Mouse (Mus musculus) small intestine, adult 2 months (tissue): ENCODE measurements at regions not wholly inside any gene's neighbourhood (a gene's known extent, or its start where the extent isn't known, plus 50 kb on each side); places are given as distances from the start of the nearest gene placed in this dataset.

Source experiments
- H3K27ac ChIP-seq: fragments of 200-500 bp; 2 replicates; pipeline ENCODE4 v1.5.1; 2012; ENCODE audit warnings: low read depth, low read length, control low read depth, inconsistent platforms; ENCODE audit not compliant: insufficient read depth
- H3K27me3 ChIP-seq: fragments of 200-500 bp; 2 replicates; pipeline ENCODE4 v1.6.1; 2012; ENCODE audit warnings: mild to moderate bottlenecking, moderate library complexity, low read length, inconsistent platforms; ENCODE audit not compliant: control insufficient read depth, insufficient read depth
- H3K36me3 ChIP-seq: fragments of 200-500 bp; 2 replicates; pipeline ENCODE4 v1.6.1; 2012; ENCODE audit warnings: mild to moderate bottlenecking, low read length, control low read depth, inconsistent platforms; ENCODE audit not compliant: control insufficient read depth, insufficient read depth
- H3K4me1 ChIP-seq: fragments of 200-500 bp; 2 replicates; pipeline ENCODE4 v1.6.1; 2012; ENCODE audit warnings: low read length, inconsistent platforms, mixed read lengths; ENCODE audit not compliant: control insufficient read depth, insufficient read depth, insufficient read length
- H3K4me3 ChIP-seq: fragments of 200-500 bp; 2 replicates; pipeline ENCODE4 v1.5.1; 2012; ENCODE audit warnings: low read depth, mild to moderate bottlenecking, control low read depth, inconsistent platforms, low read length, moderate library complexity
- CTCF ChIP-seq: fragments of 200-500 bp; IDR thresholded peaks from 2 replicates; pipeline ENCODE4 v1.5.1; 2012; ENCODE audit warnings: low read depth, mild to moderate bottlenecking, control low read depth, inconsistent platforms, low read length, moderate library complexity, mixed read lengths; ENCODE audit not compliant: insufficient replicate concordance, insufficient read length; ENCODE audit errors: extremely low read depth
- POLR2A ChIP-seq: fragments of 200-500 bp; IDR thresholded peaks from 2 replicates; pipeline ENCODE4 v1.6.1; 2012; ENCODE audit warnings: low read depth, mild to moderate bottlenecking, control low read depth, inconsistent platforms, low read length, moderate library complexity
- WGBS: fragments of 180-500 bp; shearing (Covaris S2); methylation state at CpG from one replicate; pipeline ENCODE4 v1.1.7; 2018; 5-methylcytosine and 5-hydroxymethylcytosine counted together

GRCm38 (mm10) chr6:101501716-101502115 is 124.0 kb upstream of the Pdzrn3 start:
- Histone ChIP-seq H3K4me1 (no peaks in the 10 kb centered on the region), H3K4me3 (no peak overlapping the region), H3K36me3 (no peaks in the 10 kb centered on the region), H3K27ac (no peak overlapping the region), H3K27me3 (no peaks in the 10 kb centered on the region)
- TF ChIP-seq CTCF: no peak
- TF ChIP-seq POLR2A: no peak
- WGBS: 76% methylated on average over 4 of the region's 4 CpGs

DNA sequence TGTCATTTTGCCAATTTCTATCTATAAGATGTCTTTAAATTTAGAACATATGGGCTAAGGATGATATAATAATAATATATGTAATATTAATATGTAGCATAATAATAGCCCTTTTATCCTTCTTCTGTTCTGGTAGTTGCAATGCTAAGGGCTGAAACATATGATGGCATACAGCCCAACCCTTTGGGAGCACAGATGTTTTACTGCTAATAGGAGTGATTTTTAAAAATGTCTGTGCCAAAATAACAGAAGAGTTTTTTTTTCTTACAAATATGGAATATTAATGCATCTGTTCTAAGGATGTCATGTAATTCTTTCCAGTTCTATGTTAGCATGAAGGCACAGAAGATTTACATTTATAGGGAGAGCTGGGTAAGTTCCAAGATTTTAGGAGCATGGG is 122.5 kb upstream of the Pdzrn3 start:
- no peak overlapping the region for H3K4me3 ChIP-seq
- H3K36me3 ChIP-seq: no peaks in the 10 kb centered on the region
- H3K27ac ChIP-seq: no peak overlapping the region
- H3K27me3 ChIP-seq: no peaks in the 10 kb centered on the region
- TF ChIP-seq CTCF (no peak), POLR2A (no peak)
- H3K4me1 ChIP-seq: no peaks in the 10 kb centered on the region

DNA sequence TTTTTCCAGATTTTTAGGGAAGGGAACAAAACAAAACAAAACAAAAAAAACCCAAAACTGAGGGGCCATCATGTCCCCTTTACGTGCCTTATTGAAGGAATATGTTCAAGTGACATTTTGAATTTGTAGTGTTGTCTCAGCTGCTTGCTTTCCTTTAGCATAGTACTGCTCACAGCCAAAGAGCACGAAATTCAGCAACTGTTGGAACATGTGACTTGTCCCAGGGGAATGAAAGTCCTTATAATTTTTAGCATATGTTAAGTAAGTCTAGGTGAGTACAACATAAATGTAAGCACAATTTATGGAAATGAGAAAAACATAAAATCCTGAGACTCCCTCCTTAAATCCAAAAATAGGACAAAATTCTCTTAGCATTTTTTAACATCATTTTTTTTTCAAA is 110.8 kb upstream of the Pdzrn3 start:
- H3K4me3 ChIP-seq: no peak overlapping the region
- WGBS: 55% methylated on average over 2 of the region's 2 CpGs

DNA sequence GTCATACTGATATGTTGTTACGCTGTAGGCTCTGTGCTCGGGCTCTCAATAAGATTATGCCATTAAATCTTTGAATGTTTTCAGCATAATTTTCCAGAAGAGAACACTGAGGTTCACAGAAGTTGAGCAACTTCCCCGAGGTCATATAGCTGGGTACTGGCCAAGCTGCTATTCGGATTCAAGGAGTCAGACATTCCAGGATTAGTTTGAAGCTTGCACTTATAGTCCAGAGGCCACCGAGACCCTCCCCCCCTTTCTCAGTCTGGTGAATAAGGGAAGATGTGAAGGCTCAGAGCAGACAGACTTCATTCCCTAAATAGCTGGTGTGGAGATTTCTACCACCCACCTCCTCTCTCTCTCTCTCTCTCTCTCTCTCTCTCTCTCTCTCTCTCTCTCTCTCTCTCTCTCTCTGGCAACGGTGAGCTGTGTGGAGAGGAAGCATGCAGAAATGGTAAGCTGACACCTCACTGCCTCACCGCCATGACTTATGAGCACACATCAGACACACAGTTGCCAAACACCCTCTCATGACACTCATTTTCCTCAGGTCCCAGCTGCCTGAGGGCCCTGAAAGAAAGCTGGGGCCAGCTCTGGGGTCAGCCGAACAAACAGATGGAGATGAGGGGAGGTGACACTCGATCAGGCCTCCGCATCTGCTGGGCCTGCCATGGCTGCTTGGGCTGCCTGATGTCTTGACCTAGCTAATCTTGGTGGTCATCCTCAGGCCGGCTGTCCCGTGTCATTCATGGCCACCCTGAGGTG is 107.0 kb upstream of the Pdzrn3 start:
- Histone ChIP-seq H3K4me3 (no peak overlapping the region), H3K4me1 (no peaks in the 10 kb centered on the region), H3K27me3 (no peaks in the 10 kb centered on the region), H3K27ac (no peak overlapping the region), H3K36me3 (no peaks in the 10 kb centered on the region)
- 76% methylated on average over 12 of the region's 12 CpGs for WGBS
- TF ChIP-seq CTCF (no peak), POLR2A (no peak)

More for the DNA sequence above, 110.8 kb upstream of the Pdzrn3 start:
- Histone ChIP-seq H3K4me1 (no peaks in the 10 kb centered on the region), H3K36me3 (no peaks in the 10 kb centered on the region), H3K27ac (no peak overlapping the region), H3K27me3 (no peaks in the 10 kb centered on the region)
- TF ChIP-seq POLR2A (no peak), CTCF (no peak)

DNA sequence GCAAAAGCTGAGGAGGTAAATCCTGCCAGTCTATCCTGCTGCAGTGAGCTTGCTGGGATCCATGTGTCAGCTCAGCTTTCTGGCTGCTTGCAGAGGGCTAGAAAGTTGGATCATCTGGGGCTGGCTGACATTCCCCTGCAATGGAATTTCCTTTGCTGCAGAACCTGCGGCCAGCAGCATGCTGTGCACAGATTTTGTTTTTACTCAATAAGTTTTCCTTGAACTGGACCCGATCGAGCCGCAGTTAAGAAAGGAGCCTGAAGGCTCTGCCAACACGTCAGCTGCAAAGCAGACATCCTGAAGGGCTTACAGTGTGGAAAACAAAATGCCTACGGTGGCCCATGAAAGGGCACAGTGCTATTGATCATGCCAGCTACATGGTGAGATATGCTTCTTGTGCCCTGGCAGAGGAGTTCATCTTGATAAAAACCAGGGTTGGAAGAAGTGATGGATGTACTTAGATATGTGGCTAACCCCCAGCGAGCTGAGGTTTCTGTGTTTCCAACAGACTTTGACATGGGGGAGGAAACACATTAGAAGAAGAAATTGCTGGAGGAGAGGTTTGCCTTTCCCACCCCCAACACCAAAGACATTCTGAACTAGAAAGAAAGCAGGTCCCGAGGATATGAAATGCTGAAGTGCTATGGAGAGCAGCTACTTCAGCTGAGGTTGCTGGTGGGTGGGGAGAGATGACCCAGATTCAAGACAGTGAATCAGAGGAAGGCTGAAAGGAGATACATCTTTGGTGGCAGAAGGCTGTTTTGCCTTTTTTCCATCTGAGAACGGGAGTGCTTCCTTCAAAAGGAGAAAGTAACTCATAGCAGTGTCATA is 105.2 kb upstream of the Pdzrn3 start:
- Histone ChIP-seq H3K27ac (no peak overlapping the region), H3K27me3 (no peaks in the 10 kb centered on the region), H3K4me1 (no peaks in the 10 kb centered on the region), H3K36me3 (no peaks in the 10 kb centered on the region), H3K4me3 (no peak overlapping the region)
- no peak for TF ChIP-seq CTCF
- no peak for TF ChIP-seq POLR2A
- WGBS: 56% methylated on average over 9 of the region's 9 CpGs

GRCm38 (mm10) chr6:101473956-101474355 is 96.3 kb upstream of the Pdzrn3 start:
- Histone ChIP-seq H3K36me3 (no peaks in the 10 kb centered on the region), H3K4me1 (no peaks in the 10 kb centered on the region), H3K4me3 (no peak overlapping the region), H3K27ac (no peak overlapping the region), H3K27me3 (no peaks in the 10 kb centered on the region)
- 80% methylated on average over 1 of the region's 1 CpGs for WGBS
- TF ChIP-seq CTCF (no peak), POLR2A (no peak)

DNA sequence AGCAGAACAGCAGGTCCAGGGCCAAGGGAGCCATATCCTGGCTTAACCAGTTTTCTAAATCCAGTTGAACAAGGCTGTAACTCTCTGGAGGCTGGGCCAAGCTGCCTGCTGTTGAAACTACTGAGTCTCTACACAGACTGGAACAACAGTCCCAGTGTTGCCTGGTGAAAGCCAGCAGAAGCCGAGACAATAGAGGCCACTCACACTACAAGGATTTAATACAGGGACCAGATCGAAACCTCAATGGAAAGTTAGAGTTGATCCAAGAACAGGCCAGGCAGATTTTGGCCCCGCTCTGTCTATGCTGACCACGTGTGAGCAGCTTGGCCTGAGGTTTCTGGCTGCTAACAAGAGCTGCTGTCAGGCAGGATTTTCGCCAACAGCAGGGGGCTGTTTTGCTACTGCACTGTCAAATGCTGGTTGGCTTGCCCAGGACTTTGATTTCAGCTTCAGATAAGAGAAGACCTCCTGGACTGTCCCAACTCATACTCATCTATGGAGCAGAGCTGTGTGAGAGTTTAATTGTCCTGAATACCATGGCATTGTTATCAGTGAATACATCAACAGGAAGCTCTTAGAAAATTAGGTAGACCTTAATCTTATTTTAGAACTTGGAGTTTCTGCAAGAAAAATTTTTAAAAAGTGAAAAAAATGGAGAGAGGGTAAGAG is 95.7 kb upstream of the Pdzrn3 start:
- 55% methylated on average over 5 of the region's 5 CpGs for WGBS
- Histone ChIP-seq H3K4me3 (no peak overlapping the region), H3K36me3 (no peaks in the 10 kb centered on the region), H3K27me3 (no peaks in the 10 kb centered on the region), H3K27ac (no peak overlapping the region), H3K4me1 (no peaks in the 10 kb centered on the region)
- TF ChIP-seq POLR2A (no peak), CTCF (no peak)
